Mouse (Mus musculus) embryo, embryonic 10.5 days (tissue): ENCODE measurements around the gene Tnfrsf13c.

Source experiments
- DNase-seq: peaks from one replicate; pipeline ENCODE4 v3.0.0-alpha.2; 2015; ENCODE audit warnings: low spot score

Tnfrsf13c gene

DNA sequence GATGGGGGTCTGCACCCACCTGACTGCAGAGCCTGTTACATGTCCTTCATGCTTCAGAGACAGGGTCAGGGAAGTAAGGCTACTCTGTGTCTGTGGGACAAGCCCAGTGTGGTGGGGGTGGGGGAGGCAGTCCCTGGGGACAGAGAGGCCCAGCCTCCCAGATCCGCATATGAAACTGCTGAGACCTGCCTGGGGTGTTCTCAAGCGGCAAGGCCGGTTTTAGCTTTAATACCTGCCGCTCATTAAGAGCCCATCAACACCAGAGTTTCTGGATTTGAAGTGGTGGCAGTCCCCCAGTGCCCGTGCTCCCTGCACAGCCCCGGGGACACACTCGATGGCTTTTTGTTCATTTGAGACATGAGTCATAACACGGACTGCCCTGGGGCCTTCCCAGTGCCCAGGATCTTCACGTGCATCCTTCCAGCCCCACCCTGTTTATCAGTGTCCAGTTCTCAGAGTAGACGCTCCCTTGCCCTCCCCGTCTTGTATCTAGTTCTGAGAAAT, 5.4 kb upstream of the Tnfrsf13c start:
- no peak for DNase-seq

DNA sequence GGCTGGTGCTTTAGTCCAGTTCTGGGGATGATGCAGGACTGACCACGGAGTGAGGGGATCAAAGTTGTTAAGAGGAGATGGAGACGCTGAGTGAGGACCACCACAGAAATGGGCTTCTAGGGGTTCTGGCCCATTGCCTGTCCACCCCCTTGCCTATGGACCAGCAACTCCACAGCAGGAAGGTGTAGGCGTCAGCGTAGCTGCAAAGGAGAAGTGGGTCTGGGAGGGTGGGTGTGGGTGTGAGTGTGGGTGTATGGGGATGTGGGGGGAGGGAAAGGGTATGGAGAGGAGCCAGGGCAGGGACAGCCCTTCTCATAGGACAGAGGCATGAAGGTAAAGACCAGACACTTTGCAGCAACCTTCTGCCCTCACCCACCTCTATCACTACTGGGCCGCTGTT, 1.6 kb upstream of the Tnfrsf13c start:
- DNase-seq, result no peak

DNA sequence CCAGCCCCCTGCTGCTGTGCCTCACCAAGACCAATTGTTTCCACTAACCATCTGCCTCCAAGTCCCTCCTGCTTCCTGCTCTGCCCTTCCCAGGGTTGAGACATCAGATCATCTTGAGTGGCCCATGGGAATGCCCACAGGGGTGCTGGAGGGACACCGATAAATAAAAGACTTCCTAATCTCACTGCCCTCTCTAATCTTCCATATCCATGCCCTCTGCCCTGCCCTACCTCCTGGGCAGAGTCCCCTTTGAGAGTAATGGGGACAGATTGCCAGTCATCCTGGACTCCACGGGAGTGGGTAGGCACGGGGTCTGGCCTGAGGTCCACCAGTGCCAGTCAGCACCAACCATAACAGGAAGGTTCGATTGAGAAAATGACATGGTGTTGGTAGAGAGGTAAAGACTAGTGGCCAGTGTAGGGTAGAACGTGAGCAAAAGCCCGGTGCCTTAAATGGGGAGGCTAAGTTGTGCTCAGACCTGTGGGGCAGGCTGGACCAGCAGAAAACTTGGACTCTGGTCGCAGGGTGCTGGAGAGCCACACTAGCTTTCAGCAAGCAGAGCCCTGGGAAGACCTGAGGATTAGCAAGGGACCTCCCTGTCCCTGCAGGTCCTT, 540 bp upstream of the Tnfrsf13c start:
- no peak for DNase-seq

DNA sequence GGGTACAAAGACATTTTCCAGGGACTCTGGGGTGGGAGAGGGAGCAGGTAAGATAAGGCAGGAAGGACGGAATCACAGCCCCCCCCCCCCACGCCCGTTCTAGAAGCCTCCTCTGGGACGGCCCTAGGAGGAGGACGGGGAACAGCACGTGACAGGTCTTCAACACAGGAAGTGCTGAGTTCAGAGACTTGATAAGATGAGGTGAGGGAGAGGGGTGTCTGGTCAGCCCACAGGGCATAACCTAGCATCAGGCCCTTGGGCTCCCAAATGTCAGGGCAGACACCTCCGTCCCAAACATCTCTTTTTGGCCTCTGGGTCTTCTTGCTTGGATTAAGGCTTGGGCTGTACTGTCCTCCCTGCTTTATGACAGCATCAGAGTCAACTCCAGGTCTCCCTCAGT, 918 bp downstream of the Tnfrsf13c start:
- DNase-seq, result no peak

DNA sequence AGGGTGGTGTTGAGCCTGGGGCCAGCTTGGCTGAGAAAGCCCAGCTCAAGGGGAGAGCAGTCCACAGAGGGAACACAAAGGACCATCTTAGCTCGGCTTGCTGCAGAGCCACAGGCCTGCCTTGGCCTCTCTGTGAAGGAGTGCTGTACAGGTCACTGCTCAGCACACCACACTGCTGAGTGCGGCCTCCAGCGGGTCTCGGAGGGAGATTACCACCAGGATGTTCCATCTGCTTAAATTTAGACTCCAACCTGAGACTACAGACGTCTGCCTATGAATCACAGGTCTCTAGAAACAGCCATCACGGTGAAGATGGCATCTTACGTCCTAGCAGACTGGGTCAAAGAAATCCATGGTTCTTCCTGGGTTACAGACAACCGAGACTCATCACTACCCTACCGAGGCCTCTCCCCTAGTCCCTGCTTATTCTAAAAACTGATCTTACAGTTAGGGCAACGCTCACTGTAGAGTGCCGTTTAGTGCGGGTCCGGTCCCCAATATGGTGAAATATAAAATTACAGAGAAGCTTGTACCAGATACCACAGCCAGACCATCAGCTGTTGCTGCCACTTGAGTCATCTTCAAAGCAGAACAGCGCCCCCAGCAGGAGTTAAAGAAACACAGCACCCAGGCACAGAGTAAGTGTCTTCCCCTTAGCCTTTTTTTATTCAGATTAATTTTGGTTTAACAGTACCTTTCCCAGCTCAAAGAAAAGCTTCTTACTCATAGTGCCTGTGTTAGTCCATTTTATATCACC, 2.9 kb downstream of the Tnfrsf13c start:
- no peak for DNase-seq

DNA sequence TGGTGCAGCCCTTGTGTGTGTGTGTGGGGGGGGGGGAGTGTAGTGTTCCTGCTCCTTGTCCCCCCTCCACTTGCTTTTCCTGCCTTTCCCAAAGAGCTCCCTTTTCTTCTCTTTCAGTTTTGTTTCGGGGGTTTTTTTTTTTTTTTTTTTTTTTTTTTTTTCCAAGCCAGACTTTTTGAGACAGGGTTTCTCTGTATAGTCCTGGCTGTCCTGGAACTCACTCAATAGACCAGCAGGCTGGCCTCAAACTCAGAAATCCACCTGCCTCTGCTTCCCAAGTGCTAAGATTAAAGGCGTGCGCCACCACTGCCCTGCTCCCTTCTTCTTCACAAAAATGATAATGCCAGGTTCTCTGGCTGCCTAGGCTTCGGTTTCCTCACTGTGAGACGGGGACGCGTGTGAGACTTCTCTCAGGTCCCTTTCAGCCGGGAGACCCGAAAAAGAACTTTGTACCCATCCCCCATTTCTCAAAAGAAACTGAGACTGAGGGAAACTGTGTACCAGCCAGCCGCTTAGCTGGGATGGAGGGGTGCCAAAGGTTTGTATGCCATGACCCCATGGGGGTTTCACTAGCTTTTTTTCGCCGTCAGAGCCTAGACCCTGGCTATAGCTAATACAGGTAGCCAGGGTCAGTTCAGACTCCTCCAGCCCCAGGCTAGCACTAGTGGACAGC, 4.0 kb downstream of the Tnfrsf13c start:
- no peak for DNase-seq

DNA sequence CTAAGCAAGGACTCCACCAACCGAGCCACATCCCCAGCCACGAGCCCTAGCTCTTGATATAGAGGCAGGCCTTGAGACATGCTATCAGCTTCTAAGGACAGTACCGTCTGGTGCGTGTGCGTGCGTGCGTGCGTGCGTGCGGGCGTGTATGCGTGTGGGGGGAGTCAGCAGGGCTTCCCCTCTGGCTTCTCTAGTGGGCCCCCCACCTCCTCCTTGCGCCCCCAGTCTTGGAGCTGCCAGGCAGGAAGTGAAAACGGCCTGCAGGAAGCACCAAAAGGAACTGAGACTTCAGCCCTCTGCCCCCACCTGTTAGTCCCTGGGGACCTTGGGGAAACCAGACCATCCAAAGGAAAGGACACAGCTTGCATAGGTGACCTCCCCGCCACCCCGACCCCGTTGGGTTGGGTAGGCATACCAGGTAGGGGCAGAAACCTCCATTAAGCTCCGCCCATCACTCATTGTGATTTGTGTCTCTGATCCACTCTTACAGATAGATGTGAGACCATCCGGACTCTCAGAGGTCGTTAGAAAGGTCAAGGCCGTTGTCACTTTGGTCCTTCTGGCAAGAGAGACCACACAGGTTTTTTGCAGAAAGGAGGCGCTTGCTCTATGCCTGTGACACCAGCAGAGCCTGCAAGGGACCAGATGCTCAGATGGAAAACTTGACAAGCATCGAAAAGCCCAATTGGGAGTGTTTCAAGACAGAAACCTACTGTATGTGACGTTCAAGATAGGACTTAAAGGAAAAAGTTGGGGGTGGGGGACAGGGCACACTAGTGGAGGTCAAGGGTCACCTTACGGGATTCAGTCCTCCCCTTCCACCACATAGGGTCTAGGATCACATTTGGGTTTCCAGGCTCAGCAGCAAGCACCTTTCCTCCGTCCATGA, 5.1 kb downstream of the Tnfrsf13c start:
- DNase-seq, result no peak

DNA sequence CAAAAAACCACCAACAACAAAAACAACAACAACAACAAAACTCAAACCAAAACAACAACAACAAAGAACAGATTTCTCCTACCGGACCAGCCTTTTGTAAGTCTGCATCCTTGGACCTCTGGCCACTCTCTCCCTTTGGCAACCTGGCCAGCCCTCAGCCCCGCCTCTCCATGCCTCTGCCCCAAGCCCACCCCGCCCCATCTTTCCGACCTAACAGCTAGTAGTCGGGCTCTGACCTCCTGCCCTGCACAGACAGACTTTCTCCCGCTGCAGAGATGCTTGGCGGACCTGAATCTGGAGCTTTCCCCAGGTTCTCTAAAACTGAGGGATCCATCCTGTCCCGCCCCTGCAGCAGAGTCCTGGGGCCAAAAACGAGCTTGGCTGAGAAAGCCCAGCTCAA, 6.2 kb downstream of the Tnfrsf13c start:
- DNase-seq, result no peak

DNA sequence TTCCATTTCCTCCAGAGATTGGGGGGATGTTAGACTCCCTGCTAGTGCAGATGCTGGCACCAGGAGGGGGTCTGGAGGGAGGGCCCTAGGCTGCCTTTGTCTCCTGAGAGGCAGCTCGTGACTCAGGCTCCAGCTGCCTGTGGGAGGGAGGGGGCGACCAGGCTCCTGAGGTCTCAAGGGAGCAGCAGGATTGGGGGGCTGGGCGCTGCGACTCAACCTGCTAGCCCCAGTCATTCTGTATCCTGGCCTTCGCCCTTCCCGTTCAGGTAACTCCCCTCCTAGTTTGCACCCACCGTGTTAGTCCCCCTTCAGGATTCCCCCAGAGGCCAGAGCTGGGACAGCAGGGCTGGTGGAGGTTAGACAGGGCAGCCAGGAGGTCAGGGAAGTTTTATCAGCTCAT, 7.1 kb downstream of the Tnfrsf13c start:
- DNase-seq, result no peak

DNA sequence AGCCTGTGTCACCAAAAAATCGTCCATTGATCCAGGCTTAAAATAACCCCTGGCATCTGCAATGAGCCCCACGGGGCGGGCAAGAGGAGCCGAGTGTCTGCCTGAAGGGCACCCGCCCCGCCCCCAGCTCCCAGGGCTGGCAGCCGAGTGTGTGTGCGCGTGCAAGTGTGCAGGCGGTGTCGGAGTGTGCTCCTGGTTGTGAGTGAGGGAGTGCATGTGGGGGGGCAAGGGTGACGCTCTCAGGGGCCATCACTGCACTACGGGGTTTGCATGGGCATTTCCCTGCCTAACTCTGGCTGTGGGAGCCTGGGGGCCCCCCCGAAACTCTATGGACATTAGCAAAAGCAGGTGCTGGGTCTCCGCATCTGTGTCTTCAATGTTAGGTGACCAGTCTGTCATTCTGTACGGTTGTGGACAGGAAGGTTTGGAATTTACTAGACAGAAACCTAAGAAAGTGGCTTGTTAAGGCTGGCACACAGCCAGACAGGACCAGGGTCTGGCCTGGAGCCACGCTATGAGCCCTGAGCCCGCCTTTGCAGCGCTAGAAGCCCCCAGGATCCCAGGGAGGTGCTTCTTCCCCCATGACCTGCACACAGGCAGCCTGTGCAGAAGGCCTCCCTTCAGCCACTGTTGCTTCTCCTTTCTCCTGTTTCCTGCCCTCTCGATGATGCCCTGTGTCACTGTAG, 7.9 kb downstream of the Tnfrsf13c start:
- DNase-seq, result no peak

DNA sequence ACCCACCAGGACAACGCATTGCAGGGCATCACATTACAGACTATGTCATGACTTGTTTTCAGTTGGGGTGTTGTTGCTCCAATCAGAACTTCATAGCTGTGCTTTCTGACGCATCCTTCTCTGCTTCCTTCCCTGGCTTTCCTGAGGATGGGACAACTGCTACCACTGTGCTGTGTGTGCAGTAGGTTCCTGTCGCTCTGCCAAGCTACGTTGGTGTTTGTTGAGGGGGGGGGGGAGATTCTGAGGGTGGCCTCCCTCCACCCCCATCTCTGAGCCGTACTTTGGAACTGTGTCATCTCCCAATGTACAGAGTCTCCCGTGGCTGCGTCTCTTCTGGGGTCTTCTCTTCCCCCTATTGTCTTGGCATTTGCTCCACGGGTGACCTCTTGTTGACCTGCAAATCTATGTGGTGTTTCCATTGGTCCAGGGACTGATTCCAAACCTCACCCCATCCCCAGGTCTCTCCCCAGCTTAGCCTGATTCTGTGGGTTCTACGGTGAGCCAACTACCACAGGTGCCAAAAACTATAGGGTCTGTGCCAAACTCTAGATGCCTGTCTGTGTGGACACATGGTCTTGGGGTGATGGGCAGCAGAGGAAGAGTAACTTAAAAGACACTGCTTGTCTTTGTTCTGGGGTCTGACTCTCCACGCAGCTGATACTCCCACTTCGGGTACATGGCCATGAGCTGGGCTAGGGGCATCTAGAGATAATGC, 8.7 kb downstream of the Tnfrsf13c start:
- no peak for DNase-seq

DNA sequence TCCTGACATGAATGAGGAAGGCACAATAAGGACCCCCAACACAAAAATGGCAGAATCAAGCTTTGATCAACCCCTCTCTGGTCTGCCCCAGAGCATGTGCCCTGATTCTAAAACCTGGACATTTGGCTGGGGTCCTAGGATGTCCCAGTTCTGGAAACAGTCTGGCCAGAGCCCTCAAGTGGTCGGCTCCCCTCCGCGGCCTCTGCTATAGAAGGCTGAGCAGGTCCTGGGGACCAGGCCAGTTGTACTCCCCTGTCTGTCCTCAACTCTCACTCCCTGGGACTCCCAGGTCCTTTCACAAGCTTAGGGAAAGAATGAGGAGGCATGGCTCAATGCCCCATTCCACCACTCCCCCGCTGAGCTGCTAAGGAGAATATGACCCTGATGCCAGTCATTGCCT, 10.9 kb downstream of the Tnfrsf13c start:
- DNase-seq, result peak; percentile 29

DNA sequence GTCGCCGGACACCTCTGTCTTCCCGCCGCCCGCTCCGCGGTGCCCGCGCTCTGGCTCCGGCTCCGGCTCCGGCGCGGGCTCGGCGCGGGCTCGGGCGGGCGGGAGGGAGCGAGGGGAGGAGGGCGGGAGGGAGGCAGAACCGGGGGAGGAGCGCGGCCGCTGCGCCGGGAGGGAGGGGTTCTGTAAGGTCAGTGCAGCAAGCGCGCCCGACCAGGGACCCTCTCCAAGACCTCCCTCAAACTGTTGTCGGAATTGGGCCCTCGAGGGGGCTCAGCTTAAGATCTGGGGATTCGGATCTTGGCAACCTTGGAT, 11.5 kb downstream of the Tnfrsf13c start, which contains the start of gene Shisa8:
TSS of gene Shisa8 (minus strand) at position 64 of the 312 bp plus-strand sequence.
- DNase-seq, result peak; percentile 33

DNA sequence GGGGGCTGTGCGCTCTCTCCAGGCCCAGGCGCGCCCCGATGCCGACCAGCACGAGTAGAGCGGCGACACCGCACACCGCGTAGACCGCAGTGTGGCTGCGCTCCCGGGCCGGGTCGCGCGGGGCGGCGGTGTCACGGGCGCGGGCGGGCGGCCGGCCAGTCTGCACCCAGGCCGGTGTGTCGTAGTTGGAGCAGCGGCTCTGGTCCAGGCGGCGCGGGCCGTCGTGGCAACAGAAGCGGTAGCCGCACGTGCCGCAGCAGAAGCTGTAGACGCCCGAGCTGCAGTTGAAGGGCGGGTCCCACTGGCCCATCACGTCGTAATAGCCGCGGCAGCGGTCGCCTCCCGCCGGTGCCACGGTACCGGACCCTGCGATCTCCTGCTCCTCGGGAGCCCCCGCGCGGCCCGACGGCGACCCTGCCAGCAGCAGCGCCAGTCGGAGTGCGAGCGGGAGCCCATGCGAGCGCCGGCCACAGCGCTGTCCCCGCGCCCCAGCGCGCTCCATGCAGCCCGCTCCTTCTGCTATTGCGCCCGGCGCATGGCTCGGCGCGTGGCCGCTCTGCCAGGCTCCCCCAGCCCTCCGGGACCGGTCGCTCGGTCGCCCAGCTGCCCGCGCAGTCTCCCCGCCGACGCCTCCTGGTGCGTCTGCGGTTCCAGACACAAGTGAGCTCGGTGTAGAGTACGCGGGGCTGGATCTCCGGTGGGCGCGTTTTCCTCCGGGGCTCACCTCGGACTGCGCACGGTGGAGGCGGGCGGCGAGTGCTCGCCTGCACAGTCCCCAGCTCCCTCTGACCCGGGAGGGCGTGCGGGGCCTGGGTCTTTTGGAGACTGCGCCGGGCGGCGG, 12.0 kb downstream of the Tnfrsf13c start:
- peak; percentile 46 for DNase-seq

DNA sequence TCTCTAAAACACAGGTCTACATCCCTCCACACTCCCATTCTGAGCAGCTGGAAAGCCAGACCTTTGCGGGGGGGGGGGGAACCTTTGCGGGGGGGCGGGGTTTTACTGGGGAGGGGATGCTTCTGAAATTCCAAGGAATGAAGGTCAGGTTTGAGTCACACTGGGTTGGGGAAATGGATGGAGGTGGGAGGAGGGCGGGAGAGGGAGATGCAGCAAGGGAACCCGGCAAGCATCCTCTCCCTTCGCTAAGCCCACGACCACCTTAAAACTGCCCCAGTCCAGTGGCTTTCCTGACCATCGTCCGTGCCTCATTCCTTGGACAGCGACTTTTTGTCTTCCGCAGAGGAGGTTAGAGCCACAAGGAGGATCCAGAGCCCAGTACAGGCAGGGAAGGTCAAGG, 12.9 kb downstream of the Tnfrsf13c start:
- no peak for DNase-seq

DNA sequence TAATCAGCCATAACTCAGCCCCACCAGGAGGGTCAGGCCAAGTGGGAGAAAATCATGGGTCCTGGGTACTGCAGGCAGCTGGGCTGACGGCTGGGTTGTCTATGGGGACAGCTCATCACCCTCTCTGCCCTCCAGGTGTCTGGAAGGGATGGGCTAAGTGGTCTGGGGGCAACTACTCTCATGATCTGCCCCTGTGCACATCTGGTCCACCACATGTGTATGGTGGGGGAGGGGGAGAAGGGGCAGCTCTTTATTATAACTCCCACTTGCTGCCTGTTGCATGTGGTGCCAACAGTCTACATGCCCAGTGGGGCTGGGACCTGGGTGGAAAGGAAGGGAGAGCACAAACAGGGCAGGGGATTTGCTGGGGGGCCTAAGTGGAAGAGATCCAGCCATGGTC, 13.4 kb downstream of the Tnfrsf13c start:
- no peak for DNase-seq

DNA sequence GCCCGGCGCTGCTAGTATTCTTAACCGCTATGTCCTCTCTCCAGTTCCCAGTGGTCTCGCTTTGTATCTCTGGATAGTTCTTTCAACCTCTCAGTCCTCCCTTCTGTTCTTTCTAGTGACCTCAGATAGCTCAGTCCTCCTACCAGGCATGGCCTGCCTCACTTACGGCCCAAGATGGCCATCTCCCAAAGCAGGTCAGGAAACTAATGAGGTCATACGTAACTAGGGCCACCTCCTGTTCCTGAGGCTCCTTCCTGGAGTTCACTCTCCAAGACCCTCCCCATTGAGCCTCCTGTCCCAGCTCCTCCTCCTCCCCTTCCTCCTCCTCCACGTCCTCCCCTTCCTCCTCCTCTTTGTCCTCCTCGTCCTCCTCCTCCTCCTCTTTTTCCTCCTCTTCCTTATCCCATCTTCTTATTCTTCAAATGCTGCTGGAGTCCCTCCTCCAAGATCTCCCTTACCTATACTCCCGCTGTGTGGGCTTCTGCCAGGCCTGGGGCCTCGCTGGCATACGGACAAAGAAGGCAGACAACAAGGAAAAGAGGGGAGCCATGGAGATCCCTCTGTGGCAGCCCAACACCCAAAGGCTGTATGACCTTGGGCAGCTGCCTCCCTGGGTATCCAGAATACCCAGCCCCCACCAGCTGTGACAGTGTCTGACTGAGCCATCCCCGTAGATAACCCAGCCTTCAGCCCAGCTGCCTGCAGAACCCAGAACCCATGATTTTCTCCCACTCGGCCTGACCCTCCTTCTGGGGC, 14.7 kb downstream of the Tnfrsf13c start:
- DNase-seq, result no peak

DNA sequence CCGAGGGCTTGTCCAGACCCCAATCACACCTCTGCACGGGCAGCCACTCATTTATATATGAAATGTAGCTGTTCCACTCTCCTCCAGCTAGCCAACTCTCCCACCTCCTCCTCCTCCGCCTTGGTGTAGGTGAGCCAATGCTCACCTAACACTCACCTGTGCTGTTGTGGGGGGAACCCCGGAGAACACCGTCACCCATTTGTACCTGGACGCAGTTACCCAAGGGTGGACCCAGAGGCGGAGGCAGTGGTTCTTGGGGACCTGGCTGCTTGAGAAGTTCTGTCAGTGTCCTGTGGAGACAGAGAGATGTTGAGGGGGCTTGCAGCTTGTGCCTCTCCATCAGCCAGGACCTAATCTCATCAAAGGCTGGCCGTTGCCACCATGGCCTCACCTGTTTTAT, 15.9 kb downstream of the Tnfrsf13c start:
- no peak for DNase-seq

DNA sequence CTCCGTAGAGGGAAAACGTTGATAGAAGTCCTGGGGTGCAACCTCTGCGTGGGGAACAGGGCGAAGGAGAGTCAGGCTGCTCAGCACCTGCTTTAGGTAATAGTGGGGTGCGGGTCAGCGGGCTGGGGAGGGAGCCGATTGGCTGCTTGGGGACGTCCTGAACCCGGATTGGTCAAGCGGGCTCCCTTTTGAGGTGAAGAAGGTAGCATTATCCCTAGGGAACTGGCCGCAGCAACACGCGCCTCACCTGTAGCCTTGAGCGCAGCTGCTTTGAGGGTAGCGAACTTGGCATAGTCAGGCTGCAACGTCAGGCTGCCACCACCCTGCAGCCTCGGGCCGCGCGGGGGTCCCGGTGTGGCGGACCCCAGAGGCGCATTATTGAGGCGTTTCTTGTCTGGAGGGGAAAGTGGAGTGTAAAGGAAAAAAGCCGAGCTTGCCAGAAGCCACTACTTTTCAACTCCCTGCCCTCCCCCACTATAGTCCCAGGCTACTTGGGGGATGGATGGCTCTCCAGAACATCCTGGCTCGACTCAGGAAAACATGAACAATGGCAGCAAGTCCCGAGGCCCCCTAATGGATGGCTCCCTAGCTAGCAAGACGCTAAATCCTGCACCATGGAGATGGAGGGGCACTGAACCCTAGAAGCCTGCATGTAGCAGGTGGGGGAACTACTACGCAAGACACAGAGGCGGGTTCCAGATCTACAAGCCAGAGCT, 16.5 kb downstream of the Tnfrsf13c start:
- no peak for DNase-seq
